Mouse (Mus musculus) intestine, embryonic 16.5 days (tissue): ENCODE results near the gene Arfgap2. TPM values are rescaled to one million over a fixed set of nuclear protein-coding genes. Genes with fewer than 3 reads are reported as not detected.

Source experiments
- ATAC-seq: fragments of 200-750 bp; cut with Nextera tagmentation; 2 replicates; pipeline ENCODE4 v1.8.0; 2017; ENCODE audit warnings: moderate TSS enrichment, moderate library complexity
- H3K27ac ChIP-seq: fragments of 300-500 bp; sonication (generic); 2 replicates; pipeline ENCODE4 v1.5.1; 2014; ENCODE audit warnings: mild to moderate bottlenecking, low read length
- H3K27me3 ChIP-seq: fragments of 300-500 bp; sonication (generic); replicated peaks from 2 replicates; pipeline ENCODE4 v1.6.1; 2014; ENCODE audit warnings: low read length, control low read depth, mixed read lengths; ENCODE audit not compliant: control insufficient read depth, insufficient read depth
- H3K36me3 ChIP-seq: fragments of 300-500 bp; sonication (generic); 2 replicates; pipeline ENCODE4 v1.6.1; 2014; ENCODE audit warnings: low read length, control low read depth; ENCODE audit not compliant: control insufficient read depth, insufficient read depth
- H3K4me1 ChIP-seq: fragments of 300-500 bp; sonication (generic); 2 replicates; pipeline ENCODE4 v1.6.1; 2014; ENCODE audit warnings: low read length, control low read depth, mixed read lengths; ENCODE audit not compliant: control insufficient read depth, insufficient read depth
- H3K4me2 ChIP-seq: fragments of 300-500 bp; sonication (generic); 2 replicates; pipeline ENCODE4 v1.6.1; 2014; ENCODE audit warnings: low read depth, low read length, control low read depth
- H3K4me3 ChIP-seq: fragments of 300-500 bp; sonication (generic); 2 replicates; pipeline ENCODE4 v1.5.1; 2014; ENCODE audit warnings: mild to moderate bottlenecking, low read length
- H3K9ac ChIP-seq: fragments of 300-500 bp; sonication (generic); 2 replicates; pipeline ENCODE4 v1.6.1; 2014; ENCODE audit warnings: low read depth, low read length
- H3K9me3 ChIP-seq: fragments of 300-500 bp; sonication (generic); 2 replicates; pipeline ENCODE4 v1.6.1; 2016; ENCODE audit warnings: low read length, control low read depth; ENCODE audit not compliant: control insufficient read depth
- WGBS: fragments of 180-500 bp; shearing (Covaris S2); extraction: QIAGEN DNeasy Blood & Tissue Kit; methylation state at CpG from one replicate; pipeline ENCODE4 v1.1.7; 2014; 5-methylcytosine and 5-hydroxymethylcytosine counted together
- polyA plus RNA-seq: library from polyadenylated mRNA; unstranded; fragments of >200 nt; fragmentation: Nextera tagmentation; extraction: Ambion mirVana; gene quantifications from 2 replicates; pipeline ENCODE4 v1.2.1, GENCODE M21; 2015

The Arfgap2 gene
- polyA plus RNA-seq, 1 experiment from 2014 or later = 73.1 TPM

DNA sequence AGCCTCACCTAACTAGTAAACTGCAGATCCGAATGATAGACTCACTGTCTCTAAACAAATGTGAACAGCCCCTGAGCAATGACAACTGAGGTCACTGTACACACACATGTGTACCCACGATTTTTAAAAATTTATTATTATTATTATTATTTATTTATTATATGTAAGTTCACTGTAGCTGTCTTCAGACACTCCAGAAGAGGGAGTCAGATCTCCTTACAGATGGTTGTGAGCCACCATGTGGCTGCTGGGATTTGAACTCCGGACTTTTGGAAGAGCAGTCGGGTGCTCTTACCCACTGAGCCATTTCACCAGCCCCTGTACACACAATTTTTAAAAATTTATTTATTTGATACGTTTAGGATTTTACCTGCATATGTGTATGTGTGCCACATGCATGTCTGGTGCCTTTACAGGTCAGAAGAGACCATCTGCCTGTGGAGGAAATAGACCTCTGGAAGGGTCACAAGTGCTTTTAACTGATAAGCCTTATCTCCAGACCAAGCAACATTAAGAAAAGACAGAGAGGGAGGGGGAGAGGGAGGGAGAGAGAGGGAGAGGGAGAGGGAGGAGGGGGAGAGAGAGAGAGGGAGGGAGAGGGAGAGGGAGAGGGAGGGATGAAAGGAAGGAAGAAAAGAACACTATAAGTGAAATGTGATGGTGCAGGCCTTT lies 20.1 kb upstream of the Arfgap2 start:
- Histone ChIP-seq H3K9ac (no peak overlapping the region), H3K4me3 (no peak overlapping the region)
- no peak for ATAC-seq

DNA sequence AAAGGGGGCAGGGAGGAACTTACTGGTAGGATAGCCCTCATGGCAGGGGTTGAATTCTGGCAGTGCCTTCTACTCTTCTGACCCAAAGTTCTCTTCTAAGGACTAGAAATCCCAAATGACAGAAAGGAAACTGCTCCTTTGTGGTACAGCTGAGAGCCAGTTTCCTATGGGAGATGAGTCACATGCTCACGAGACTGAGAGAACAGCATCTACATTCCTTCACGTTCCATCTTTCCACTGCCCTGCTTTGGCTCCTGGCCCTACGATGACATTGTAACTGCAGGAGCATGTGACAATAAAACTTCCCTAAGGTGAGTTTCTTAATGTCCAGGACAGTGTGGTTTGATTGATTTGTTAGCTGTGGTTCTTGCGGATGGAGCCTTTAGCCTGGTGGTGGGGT lies 16.4 kb upstream of the Arfgap2 start:
- H3K9ac ChIP-seq = no peak overlapping the region
- no peaks in the 10 kb centered on the region for H3K27me3 ChIP-seq
- H3K27ac ChIP-seq = no peak overlapping the region
- WGBS = 87% methylated on average over 4 of the region's 4 CpGs
- H3K9me3 ChIP-seq = no peaks in the 10 kb centered on the region
- no peaks in the 10 kb centered on the region for H3K4me1 ChIP-seq
- ATAC-seq = no peak
- H3K4me3 ChIP-seq = no peak overlapping the region
- no peak overlapping the region for H3K4me2 ChIP-seq
- no peaks in the 10 kb centered on the region for H3K36me3 ChIP-seq

More for the DNA sequence above, 20.1 kb upstream of the Arfgap2 start:
- 75% methylated on average over 5 of the region's 5 CpGs for WGBS
- Histone ChIP-seq H3K4me2 (no peak overlapping the region), H3K36me3 (no peaks in the 10 kb centered on the region), H3K27me3 (no peaks in the 10 kb centered on the region), H3K9me3 (no peaks in the 10 kb centered on the region), H3K4me1 (no peaks in the 10 kb centered on the region), H3K27ac (no peak overlapping the region)

DNA sequence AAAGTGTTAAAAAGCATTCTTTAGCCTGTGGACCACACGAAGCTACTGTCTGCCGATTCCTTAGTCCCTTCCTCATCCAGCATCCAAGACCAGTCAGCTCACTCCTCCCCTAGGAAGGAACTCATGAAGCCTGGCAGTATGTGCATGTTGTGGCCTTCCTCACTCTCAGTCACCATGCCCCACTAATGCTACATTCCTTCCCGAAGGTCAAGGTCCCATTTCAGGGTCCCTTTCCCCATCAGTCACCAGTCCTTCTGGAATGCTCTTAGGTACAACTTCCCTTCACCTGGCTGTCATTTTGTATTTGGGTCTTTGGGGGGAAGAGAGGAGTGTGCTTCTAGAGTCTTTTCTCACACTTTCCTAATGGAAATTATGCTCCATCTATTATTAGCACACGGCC lies 12.8 kb upstream of the Arfgap2 start:
- ATAC-seq = no peak
- Histone ChIP-seq H3K27me3 (peaks cover 2% of the 10 kb centered on the region; the same call in 1 of the 2 replicates), H3K9me3 (no peaks in the 10 kb centered on the region), H3K4me3 (no peak overlapping the region), H3K27ac (no peak overlapping the region), H3K9ac (no peak overlapping the region), H3K36me3 (no peaks in the 10 kb centered on the region), H3K4me2 (no peak overlapping the region), H3K4me1 (peaks cover 7% of the 10 kb centered on the region; the same call in 1 of the 2 replicates)
- WGBS = 70% methylated on average over 4 of the region's 4 CpGs

DNA sequence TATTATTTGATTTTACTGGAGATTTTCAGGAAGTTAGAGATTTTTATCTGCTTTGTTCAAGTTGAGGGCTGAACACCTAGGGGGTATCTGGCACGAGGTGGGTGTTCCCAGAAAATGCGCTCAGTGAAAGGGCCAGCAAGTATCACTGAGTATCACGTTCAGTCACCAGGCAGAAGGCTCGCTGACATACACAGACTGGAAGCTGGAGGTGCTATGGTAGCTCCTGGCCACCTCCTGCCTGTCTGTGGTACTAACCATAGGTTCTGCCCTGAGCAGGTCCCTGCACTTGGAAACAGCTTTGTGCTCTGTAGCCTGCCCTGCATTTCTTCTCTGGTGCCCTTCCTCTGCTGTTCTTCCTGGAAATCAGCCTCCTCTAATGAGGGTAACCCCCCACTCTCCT lies 12.3 kb upstream of the Arfgap2 start:
- WGBS = 64% methylated on average over 4 of the region's 4 CpGs
- Histone ChIP-seq H3K36me3 (no peaks in the 10 kb centered on the region), H3K27ac (no peak overlapping the region), H3K4me3 (no peak overlapping the region), H3K4me2 (no peak overlapping the region), H3K9ac (no peak overlapping the region), H3K27me3 (peaks cover 2% of the 10 kb centered on the region; the same call in 1 of the 2 replicates), H3K9me3 (no peaks in the 10 kb centered on the region), H3K4me1 (peaks cover 12% of the 10 kb centered on the region)
- no peak for ATAC-seq

DNA sequence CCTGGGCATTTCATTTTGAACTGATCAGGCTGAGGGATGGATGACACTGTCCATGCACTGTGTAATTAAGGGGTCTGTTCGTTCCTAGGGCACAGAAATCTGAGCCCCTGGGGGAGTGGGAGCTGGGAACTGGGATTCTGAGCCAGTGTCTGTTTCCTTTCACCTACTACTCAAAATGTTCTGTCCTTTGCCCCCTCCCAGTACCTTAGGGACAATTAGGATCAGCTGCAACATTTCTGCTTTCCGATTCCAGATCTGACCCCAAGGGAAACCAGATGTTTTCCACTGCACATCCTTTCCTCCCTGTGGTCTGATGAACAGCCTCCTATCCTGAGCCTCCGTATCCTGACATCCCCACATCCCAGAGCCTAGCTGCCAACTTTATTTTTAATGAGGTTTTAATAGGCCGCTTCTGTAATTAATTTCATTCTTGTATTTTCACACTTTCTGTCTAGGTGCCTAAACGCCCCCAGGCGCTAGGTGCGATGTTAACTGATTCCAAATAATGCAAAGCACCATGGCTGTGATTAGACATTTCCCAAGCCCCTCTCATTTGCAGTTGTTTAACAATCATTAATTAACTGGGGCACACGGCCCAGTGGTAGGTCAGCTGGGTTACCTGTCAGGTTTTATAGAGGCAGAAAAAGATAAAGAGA lies 9.9 kb upstream of the Arfgap2 start:
- no peak for ATAC-seq
- H3K4me3 ChIP-seq = no peak overlapping the region
- H3K27ac ChIP-seq = no peak overlapping the region
- no peaks in the 10 kb centered on the region for H3K36me3 ChIP-seq
- H3K4me2 ChIP-seq = no peak overlapping the region
- H3K9me3 ChIP-seq = no peaks in the 10 kb centered on the region
- H3K27me3 ChIP-seq = peaks cover 2% of the 10 kb centered on the region; the same call in 1 of the 2 replicates
- H3K4me1 ChIP-seq = peaks cover 22% of the 10 kb centered on the region
- WGBS = 40% methylated on average over 8 of the region's 8 CpGs
- no peak overlapping the region for H3K9ac ChIP-seq

DNA sequence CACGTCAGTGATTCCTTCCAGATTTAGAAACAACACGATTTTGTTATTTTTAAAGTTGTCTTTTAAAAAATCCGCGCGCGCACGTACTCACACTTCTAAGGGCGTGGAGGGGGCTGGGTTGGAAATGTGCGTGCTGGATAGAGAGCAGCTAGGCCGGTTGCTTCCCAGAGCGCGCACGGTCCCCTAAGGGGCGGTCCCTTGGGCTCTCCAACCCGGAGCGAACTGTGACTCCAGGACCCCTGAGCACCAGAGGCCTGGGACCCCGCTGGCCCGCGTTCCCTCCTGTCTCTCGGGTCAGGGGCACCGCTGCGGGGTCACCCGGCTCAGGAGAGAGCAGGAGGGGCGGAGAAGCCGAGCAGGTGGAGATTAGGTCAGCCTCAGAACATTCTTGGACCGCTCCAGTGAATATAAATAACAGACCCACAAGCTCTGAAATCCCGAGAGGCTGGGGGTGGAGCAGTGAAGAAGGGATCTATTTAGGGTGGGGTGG lies 9.1 kb upstream of the Arfgap2 start, which contains the start of gene Pacsin3:
TSS of gene Pacsin3 (plus strand) at position 294 of the 490 bp plus-strand sequence.
- H3K27ac ChIP-seq = peak within 1 kb of the TSS; percentile 36
- peak; percentile 25; the same call in 1 of the 2 replicates for ATAC-seq
- peak within 1 kb of the TSS; percentile 96 for H3K4me2 ChIP-seq
- peaks cover 22% of the 10 kb centered on the region for H3K4me1 ChIP-seq
- H3K36me3 ChIP-seq = no peaks in the 10 kb centered on the region
- peak within 1 kb of the TSS; percentile 72 for H3K9ac ChIP-seq
- WGBS = 3% methylated on average over 27 of the region's 27 CpGs
- H3K27me3 ChIP-seq = peaks cover 2% of the 10 kb centered on the region; the same call in 1 of the 2 replicates
- no peaks in the 10 kb centered on the region for H3K9me3 ChIP-seq
- peak within 1 kb of the TSS; percentile 76 for H3K4me3 ChIP-seq

DNA sequence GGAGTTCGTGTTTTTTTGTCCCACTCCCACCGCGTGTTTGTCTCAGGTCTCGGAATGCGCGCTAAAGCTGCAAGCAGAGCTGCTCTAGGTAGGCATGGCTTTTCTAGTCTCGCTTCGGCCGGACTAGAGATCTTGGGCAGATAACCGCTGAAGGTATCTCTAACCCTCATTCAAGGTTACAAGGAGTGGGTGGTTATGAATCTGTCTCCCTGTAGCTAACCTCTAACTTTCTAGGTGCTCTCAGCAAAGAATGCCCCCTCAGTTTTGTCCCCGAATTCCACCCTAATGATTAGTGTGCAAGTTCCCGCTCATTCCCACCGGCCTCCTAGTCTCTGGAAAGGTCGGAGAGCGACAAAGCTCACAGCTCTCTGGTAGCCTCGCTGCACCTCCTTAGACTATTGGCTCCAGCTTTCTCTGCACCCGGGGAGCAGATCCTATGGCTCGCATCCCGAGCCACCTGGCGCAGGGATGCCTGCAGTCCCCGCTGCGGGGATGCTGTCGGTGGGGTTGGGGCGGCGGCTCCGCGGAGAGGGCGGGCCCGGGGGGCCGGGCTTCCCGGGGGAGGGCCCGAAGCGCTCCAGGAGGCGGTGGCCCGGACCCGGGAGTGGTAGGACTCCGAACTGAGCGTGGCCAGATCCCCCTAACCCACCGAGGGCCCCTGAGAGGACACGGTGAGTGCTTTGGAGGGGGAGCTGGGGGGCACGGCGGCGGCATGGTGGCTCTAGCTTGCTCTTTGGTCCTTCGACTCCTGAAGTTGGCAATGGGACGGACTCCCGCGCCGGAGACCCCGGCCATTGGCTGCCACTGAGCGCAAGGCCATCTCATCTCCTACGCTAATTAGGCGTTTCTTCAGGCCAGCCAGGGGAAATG lies 8.3 kb upstream of the Arfgap2 start:
- H3K9ac ChIP-seq = peak overlapping the region; percentile 72
- peak; percentile 82 for ATAC-seq

DNA sequence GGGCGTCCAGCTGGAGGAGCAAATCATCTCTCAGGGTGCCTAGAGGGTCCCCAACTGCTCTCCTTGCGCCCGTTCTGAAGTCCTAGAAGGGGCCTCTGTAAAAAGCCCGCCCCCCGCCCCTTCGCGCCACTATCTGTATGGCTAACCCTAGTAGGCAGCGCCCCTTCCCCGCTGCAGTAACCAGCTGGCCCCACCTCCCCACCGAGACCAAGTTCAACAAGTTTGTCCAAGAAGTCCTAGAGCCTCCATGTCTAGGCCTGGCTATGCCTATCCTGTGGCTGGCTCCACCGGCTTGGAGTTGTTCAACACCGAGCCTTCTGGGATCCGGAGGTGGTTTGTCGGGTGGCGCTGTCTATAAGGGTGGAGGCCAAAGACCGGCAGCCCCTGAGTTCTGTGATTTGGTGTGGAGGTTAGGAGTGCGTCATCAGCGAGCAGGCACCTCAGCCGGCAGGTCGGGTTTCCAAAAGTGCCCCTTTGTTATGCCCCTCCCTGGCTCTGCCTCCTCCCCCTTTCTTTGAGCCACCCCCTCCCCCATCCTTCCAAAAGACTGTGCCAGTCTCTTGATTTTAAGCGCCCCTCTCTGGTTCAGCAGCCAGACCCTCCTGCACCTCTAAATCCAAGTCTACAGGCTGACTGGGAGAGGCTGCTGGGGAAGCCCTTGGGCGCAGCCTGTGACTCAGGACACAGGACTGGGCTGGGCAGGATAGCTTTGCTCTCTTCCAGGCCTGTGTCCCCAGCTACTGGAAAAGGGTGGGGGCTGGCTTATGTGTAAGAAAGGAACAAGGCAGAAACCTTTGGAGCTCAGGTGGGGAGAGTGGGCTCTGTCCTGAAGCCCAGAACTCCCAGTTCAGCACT lies 7.4 kb upstream of the Arfgap2 start:
- peak overlapping the region; percentile 72 for H3K9ac ChIP-seq
- H3K27me3 ChIP-seq = peaks cover 2% of the 10 kb centered on the region; the same call in 1 of the 2 replicates
- H3K9me3 ChIP-seq = no peaks in the 10 kb centered on the region
- H3K4me1 ChIP-seq = peaks cover 22% of the 10 kb centered on the region
- no peaks in the 10 kb centered on the region for H3K36me3 ChIP-seq
- H3K4me3 ChIP-seq = peak overlapping the region; percentile 76
- peak overlapping the region; percentile 36 for H3K27ac ChIP-seq
- 2% methylated on average over 22 of the region's 22 CpGs for WGBS
- ATAC-seq = peak; percentile 76
- H3K4me2 ChIP-seq = peak overlapping the region; percentile 96

More for the DNA sequence above, 8.3 kb upstream of the Arfgap2 start:
- peak overlapping the region; percentile 76 for H3K4me3 ChIP-seq
- no peaks in the 10 kb centered on the region for H3K9me3 ChIP-seq
- peaks cover 22% of the 10 kb centered on the region for H3K4me1 ChIP-seq
- H3K27ac ChIP-seq = peak overlapping the region; percentile 36
- peaks cover 2% of the 10 kb centered on the region; the same call in 1 of the 2 replicates for H3K27me3 ChIP-seq
- 1% methylated on average over 52 of the region's 52 CpGs for WGBS
- H3K36me3 ChIP-seq = no peaks in the 10 kb centered on the region
- H3K4me2 ChIP-seq = peak overlapping the region; percentile 96
